Mouse (Mus musculus) embryonic facial prominence, embryonic 15.5 days (tissue): Measurements from ENCODE around the gene Tac2. TPM values are rescaled to one million over a fixed set of nuclear protein-coding genes. Genes with fewer than 3 reads are reported as not detected.

Source experiments
- ATAC-seq: fragments of 200-750 bp; cut with Nextera tagmentation; 2 replicates; pipeline ENCODE4 v1.8.0; 2017; ENCODE audit warnings: low read depth, moderate TSS enrichment; ENCODE audit not compliant: insufficient number of reproducible peaks, low FRiP score, low TSS enrichment
- H3K27ac ChIP-seq: fragments of 300-500 bp; sonication (generic); replicated peaks from 2 replicates; pipeline ENCODE4 v1.5.1; 2015; ENCODE audit warnings: mild to moderate bottlenecking, inconsistent platforms
- H3K27me3 ChIP-seq: fragments of 300-500 bp; sonication (generic); 2 replicates; pipeline ENCODE4 v1.6.1; 2015; ENCODE audit warnings: inconsistent platforms
- H3K36me3 ChIP-seq: fragments of 300-500 bp; sonication (generic); 2 replicates; pipeline ENCODE4 v1.6.1; 2015; ENCODE audit warnings: mild to moderate bottlenecking, inconsistent platforms
- H3K4me1 ChIP-seq: fragments of 300-500 bp; sonication (generic); 2 replicates; pipeline ENCODE4 v1.6.1; 2015; ENCODE audit warnings: inconsistent platforms
- H3K4me2 ChIP-seq: fragments of 300-500 bp; sonication (generic); replicated peaks from 2 replicates; pipeline ENCODE4 v1.6.1; 2015; ENCODE audit warnings: mild to moderate bottlenecking, inconsistent platforms
- H3K4me3 ChIP-seq: fragments of 300-500 bp; sonication (generic); replicated peaks from 2 replicates; pipeline ENCODE4 v1.5.1; 2015; ENCODE audit warnings: mild to moderate bottlenecking, inconsistent platforms
- H3K9ac ChIP-seq: fragments of 300-500 bp; sonication (generic); 2 replicates; pipeline ENCODE4 v1.6.1; 2015; ENCODE audit warnings: inconsistent platforms
- H3K9me3 ChIP-seq: fragments of 300-500 bp; sonication (generic); replicated peaks from 2 replicates; pipeline ENCODE4 v1.6.1; 2016; ENCODE audit warnings: inconsistent platforms
- WGBS: fragments of 180-500 bp; shearing (Covaris S2); methylation state at CpG from one replicate; pipeline ENCODE4 v1.1.7; 2015; 5-methylcytosine and 5-hydroxymethylcytosine counted together
- polyA plus RNA-seq: library from polyadenylated mRNA; unstranded; fragments of >200 nt; fragmentation: Nextera tagmentation; extraction: Ambion mirVana; gene quantifications from 2 replicates; pipeline ENCODE4 v1.2.1, GENCODE M21; 2015

The Tac2 gene
- polyA plus RNA-seq, 1 experiment from 2014 or later: 0.25 TPM

GRCm38 (mm10) chr10:127728437-127728836, 4.2 kb downstream of the Tac2 start:
- Histone ChIP-seq H3K9ac (no peak overlapping the region), H3K27ac (no peak overlapping the region), H3K4me2 (no peak overlapping the region), H3K9me3 (no peaks in the 10 kb centered on the region), H3K4me3 (no peak overlapping the region), H3K27me3 (peaks cover 9% of the 10 kb centered on the region), H3K4me1 (peaks cover 5% of the 10 kb centered on the region; the same call in 1 of the 2 replicates), H3K36me3 (no peaks in the 10 kb centered on the region)
- 57% methylated on average over 8 of the region's 8 CpGs for WGBS
- ATAC-seq: no peak

- Histone ChIP-seq H3K4me3 (no peak overlapping the region), H3K4me2 (no peak overlapping the region), H3K36me3 (no peaks in the 10 kb centered on the region), H3K9ac (no peak overlapping the region), H3K9me3 (no peaks in the 10 kb centered on the region), H3K4me1 (peaks cover 5% of the 10 kb centered on the region; the same call in 1 of the 2 replicates), H3K27me3 (peaks cover 9% of the 10 kb centered on the region), H3K27ac (no peak overlapping the region)
- no peak for ATAC-seq
- 47% methylated on average over 11 of the region's 11 CpGs for WGBS
Measured at GRCm38 (mm10) chr10:127730285-127730932, 6.1 kb downstream of the Tac2 start.

- 26% methylated on average over 9 of the region's 9 CpGs for WGBS
- no peak for ATAC-seq
- H3K9me3 ChIP-seq: no peaks in the 10 kb centered on the region
- no peak overlapping the region for H3K9ac ChIP-seq
- H3K27ac ChIP-seq: no peak overlapping the region
- no peaks in the 10 kb centered on the region for H3K36me3 ChIP-seq
- H3K27me3 ChIP-seq: peaks cover 9% of the 10 kb centered on the region
- peaks cover 5% of the 10 kb centered on the region; the same call in 1 of the 2 replicates for H3K4me1 ChIP-seq
- no peak overlapping the region for H3K4me3 ChIP-seq
- H3K4me2 ChIP-seq: no peak overlapping the region
Measured at GRCm38 (mm10) chr10:127730933-127731310, 6.6 kb downstream of the Tac2 start.

GRCm38 (mm10) chr10:127731397-127731796, 7.1 kb downstream of the Tac2 start:
- Histone ChIP-seq H3K4me1 (peaks cover 5% of the 10 kb centered on the region; the same call in 1 of the 2 replicates), H3K9me3 (no peaks in the 10 kb centered on the region), H3K9ac (no peak overlapping the region), H3K4me3 (no peak overlapping the region), H3K36me3 (no peaks in the 10 kb centered on the region), H3K4me2 (no peak overlapping the region), H3K27ac (no peak overlapping the region), H3K27me3 (peaks cover 9% of the 10 kb centered on the region)
- 34% methylated on average over 5 of the region's 5 CpGs for WGBS
- ATAC-seq: no peak

GRCm38 (mm10) chr10:127734434-127734833, 10.2 kb downstream of the Tac2 start:
- Histone ChIP-seq H3K27ac (no peak overlapping the region), H3K9me3 (no peaks in the 10 kb centered on the region), H3K4me3 (no peak overlapping the region), H3K4me2 (no peak overlapping the region), H3K27me3 (peaks cover 4% of the 10 kb centered on the region; the same call in 1 of the 2 replicates), H3K36me3 (no peaks in the 10 kb centered on the region), H3K9ac (no peak overlapping the region), H3K4me1 (peaks cover 10% of the 10 kb centered on the region; the same call in 1 of the 2 replicates)
- no peak for ATAC-seq
- 32% methylated on average over 5 of the region's 5 CpGs for WGBS

GRCm38 (mm10) chr10:127736266-127736665, 12.0 kb downstream of the Tac2 start:
- Histone ChIP-seq H3K9ac (no peak overlapping the region), H3K4me1 (peaks cover 16% of the 10 kb centered on the region), H3K27me3 (peaks cover 2% of the 10 kb centered on the region; the same call in 1 of the 2 replicates), H3K9me3 (no peaks in the 10 kb centered on the region), H3K4me2 (no peak overlapping the region), H3K27ac (no peak overlapping the region), H3K36me3 (0 out of 2 replicates have a peak, but pooled peaks cover under 1% of the 10 kb centered on the region), H3K4me3 (no peak overlapping the region)
- WGBS: 80% methylated on average over 2 of the region's 2 CpGs
- no peak for ATAC-seq

- 69% methylated on average over 4 of the region's 4 CpGs for WGBS
- H3K4me1 ChIP-seq: peaks cover 16% of the 10 kb centered on the region
- peaks cover 7% of the 10 kb centered on the region for H3K36me3 ChIP-seq
- H3K27ac ChIP-seq: no peak overlapping the region
- no peaks in the 10 kb centered on the region; the same call in 1 of the 2 replicates for H3K27me3 ChIP-seq
- H3K9ac ChIP-seq: no peak overlapping the region
- H3K9me3 ChIP-seq: no peaks in the 10 kb centered on the region
- no peak for ATAC-seq
- no peak overlapping the region for H3K4me3 ChIP-seq
- no peak overlapping the region for H3K4me2 ChIP-seq
Measured at GRCm38 (mm10) chr10:127736916-127737315, 12.6 kb downstream of the Tac2 start.

GRCm38 (mm10) chr10:127737552-127737951, 13.3 kb downstream of the Tac2 start:
- no peak overlapping the region for H3K9ac ChIP-seq
- H3K4me3 ChIP-seq: no peak overlapping the region
- H3K4me1 ChIP-seq: peaks cover 16% of the 10 kb centered on the region
- no peaks in the 10 kb centered on the region; the same call in 1 of the 2 replicates for H3K27me3 ChIP-seq
- ATAC-seq: no peak
- WGBS: 25% methylated on average over 2 of the region's 2 CpGs
- no peaks in the 10 kb centered on the region for H3K9me3 ChIP-seq
- H3K4me2 ChIP-seq: no peak overlapping the region
- H3K27ac ChIP-seq: no peak overlapping the region
- peaks cover 13% of the 10 kb centered on the region for H3K36me3 ChIP-seq

- no peak for ATAC-seq
- H3K27me3 ChIP-seq: no peaks in the 10 kb centered on the region; the same call in 1 of the 2 replicates
- H3K4me2 ChIP-seq: peak overlapping the region; percentile 62
- peaks cover 21% of the 10 kb centered on the region for H3K36me3 ChIP-seq
- H3K4me1 ChIP-seq: peaks cover 16% of the 10 kb centered on the region
- no peaks in the 10 kb centered on the region for H3K9me3 ChIP-seq
- no peak overlapping the region for H3K9ac ChIP-seq
- 46% methylated on average over 13 of the region's 13 CpGs for WGBS
- H3K27ac ChIP-seq: no peak overlapping the region
- H3K4me3 ChIP-seq: 0 out of 2 replicates have a peak overlapping the region, but pooled peaks have one; percentile 94
Measured at GRCm38 (mm10) chr10:127738151-127738882, 14.0 kb downstream of the Tac2 start.

- Histone ChIP-seq H3K36me3 (peaks cover 29% of the 10 kb centered on the region), H3K4me3 (peak within 1 kb of the TSS; percentile 94), H3K9me3 (no peaks in the 10 kb centered on the region), H3K9ac (peak within 1 kb of the TSS; percentile 96), H3K4me1 (peaks cover 16% of the 10 kb centered on the region), H3K27ac (peak within 1 kb of the TSS; percentile 75), H3K4me2 (peak within 1 kb of the TSS; percentile 62), H3K27me3 (no peaks in the 10 kb centered on the region; the same call in 1 of the 2 replicates)
- WGBS: 1% methylated on average over 57 of the region's 61 CpGs
- ATAC-seq: peak; percentile 85
Measured at GRCm38 (mm10) chr10:127739083-127739660, 14.9 kb downstream of the Tac2 start, which contains the start of gene Zbtb39. Gene Zbtb39, plus strand, starts transcription at chr10:127739538.

- peak; percentile 49 for ATAC-seq
- peak overlapping the region; percentile 94 for H3K4me3 ChIP-seq
- peak overlapping the region; percentile 96 for H3K9ac ChIP-seq
- H3K36me3 ChIP-seq: peaks cover 35% of the 10 kb centered on the region
- H3K27ac ChIP-seq: peak overlapping the region; percentile 75
- peaks cover 19% of the 10 kb centered on the region for H3K4me1 ChIP-seq
- WGBS: under 1% methylated on average over 55 of the region's 55 CpGs
- no peaks in the 10 kb centered on the region; the same call in 1 of the 2 replicates for H3K27me3 ChIP-seq
- H3K9me3 ChIP-seq: no peaks in the 10 kb centered on the region
- peak overlapping the region; percentile 62 for H3K4me2 ChIP-seq
Measured at GRCm38 (mm10) chr10:127739661-127740161, 15.4 kb downstream of the Tac2 start.
